Mouse (Mus musculus) retina, embryonic 14.5 days (tissue): ENCODE data around the gene Raet1d.
"Not testable (repeated sequence)": the region's sequence is repeated elsewhere in the genome, so short reads cannot be mapped to it uniquely, and the experiment has no call there.

Source experiments
- DNase-seq: peaks from one replicate; pipeline ENCODE4 v3.0.0-alpha.2; 2015; ENCODE audit warnings: low spot score

The Raet1d gene

GRCm38 (mm10) chr10:22360252-22360651 lies at the start of gene Raet1d:
Gene Raet1d, plus strand, starts transcription at chr10:22360552.
- DNase-seq, result not testable (repeated sequence)

GRCm38 (mm10) chr10:22322858-22323257 lies 37.5 kb upstream of the Raet1d start:
- DNase-seq, result no peak

GRCm38 (mm10) chr10:22345721-22346120 lies 14.6 kb upstream of the Raet1d start:
- not testable (repeated sequence) for DNase-seq

- DNase-seq, result not testable (repeated sequence)
These were observed 6.7 kb upstream of the Raet1d start for GRCm38 (mm10) chr10:22353548-22354195.

GRCm38 (mm10) chr10:22354196-22354574 lies 6.2 kb upstream of the Raet1d start:
- not testable (repeated sequence) for DNase-seq

- not testable (repeated sequence) for DNase-seq
These were observed 3.0 kb upstream of the Raet1d start for GRCm38 (mm10) chr10:22357373-22357772.

GRCm38 (mm10) chr10:22360957-22361356 lies 605 bp downstream of the Raet1d start:
- not testable (repeated sequence) for DNase-seq

GRCm38 (mm10) chr10:22361415-22362352 lies 1.3 kb downstream of the Raet1d start:
- DNase-seq, result peak; percentile 13

GRCm38 (mm10) chr10:22362466-22362865 lies 2.1 kb downstream of the Raet1d start:
- DNase-seq, result not testable (repeated sequence)

GRCm38 (mm10) chr10:22364915-22365314 lies 4.6 kb downstream of the Raet1d start:
- DNase-seq, result not testable (repeated sequence)

GRCm38 (mm10) chr10:22381226-22381625 lies 20.9 kb downstream of the Raet1d start:
- not testable (repeated sequence) for DNase-seq

- not testable (repeated sequence) for DNase-seq
These were observed 29.8 kb downstream of the Raet1d start for GRCm38 (mm10) chr10:22390146-22390545.

- DNase-seq, result not testable (repeated sequence)
These were observed 31.3 kb downstream of the Raet1d start for GRCm38 (mm10) chr10:22391616-22392015.

- DNase-seq, result not testable (repeated sequence)
These were observed 32.9 kb downstream of the Raet1d start for GRCm38 (mm10) chr10:22393028-22393824.

- DNase-seq, result not testable (repeated sequence)
These were observed 36.3 kb downstream of the Raet1d start for GRCm38 (mm10) chr10:22396680-22397079.

- DNase-seq, result peak; percentile 76
These were observed 42.0 kb downstream of the Raet1d start for GRCm38 (mm10) chr10:22402225-22402917.

GRCm38 (mm10) chr10:22413702-22414494 lies 53.5 kb downstream of the Raet1d start:
- peak; percentile 10 for DNase-seq
